Mouse (Mus musculus): Measurements from ENCODE around the gene B4galnt3. TPM values are rescaled to one million over a fixed set of nuclear protein-coding genes. Genes with fewer than 3 reads are reported as not detected.

The B4galnt3 gene
- polyA plus RNA-seq, 1 experiment from 2014 or later: 0.31 TPM

- Histone ChIP-seq H3K9ac (0 out of 2 replicates have a peak overlapping the region, but pooled peaks have one; percentile 21), H3K27ac (replicated peaks) (peak overlapping the region; percentile 55), H3K9me3 (no peaks in the 10 kb centered on the region), H3K4me2 (no peak overlapping the region), H3K4me1 (peaks cover 59% of the 10 kb centered on the region), H3K27me3 (replicated peaks) (no peaks in the 10 kb centered on the region), H3K36me3 (no peaks in the 10 kb centered on the region), H3K4me3 (no peak overlapping the region)
- WGBS: 47% methylated on average over 7 of the region's 7 CpGs
- ATAC-seq (ENCODE audit: extremely low read depth, insufficient number of reproducible peaks, low FRiP score, low TSS enrichment): no peak
Observed at GRCm38 (mm10) chr6:120185756-120186155, 108.6 kb downstream of the B4galnt3 start.

GRCm38 (mm10) chr6:120185012-120185730 lies 109.2 kb downstream of the B4galnt3 start:
- no peak for ATAC-seq (ENCODE audit: extremely low read depth, insufficient number of reproducible peaks, low FRiP score, low TSS enrichment)
- H3K27ac ChIP-seq (replicated peaks): peak overlapping the region; percentile 55
- H3K4me1 ChIP-seq: peaks cover 59% of the 10 kb centered on the region
- H3K9ac ChIP-seq: 0 out of 2 replicates have a peak overlapping the region, but pooled peaks have one; percentile 21
- no peaks in the 10 kb centered on the region for H3K27me3 ChIP-seq (replicated peaks)
- 83% methylated on average over 12 of the region's 12 CpGs for WGBS
- no peak overlapping the region for H3K4me3 ChIP-seq
- H3K4me2 ChIP-seq: no peak overlapping the region
- no peaks in the 10 kb centered on the region for H3K9me3 ChIP-seq
- H3K36me3 ChIP-seq: no peaks in the 10 kb centered on the region

- no peak for ATAC-seq (ENCODE audit: extremely low read depth, insufficient number of reproducible peaks, low FRiP score, low TSS enrichment)
- H3K4me2 ChIP-seq: no peak overlapping the region
- 67% methylated on average over 4 of the region's 4 CpGs for WGBS
- H3K9me3 ChIP-seq: no peaks in the 10 kb centered on the region
- H3K4me3 ChIP-seq: no peak overlapping the region
- H3K27me3 ChIP-seq (replicated peaks): no peaks in the 10 kb centered on the region
- H3K9ac ChIP-seq: no peak overlapping the region
- H3K27ac ChIP-seq (replicated peaks): peak overlapping the region; percentile 20; the same call in 1 of the 2 replicates
- no peaks in the 10 kb centered on the region for H3K36me3 ChIP-seq
- H3K4me1 ChIP-seq: peaks cover 67% of the 10 kb centered on the region
Observed at GRCm38 (mm10) chr6:120183771-120184170, 110.6 kb downstream of the B4galnt3 start.

- peaks cover 58% of the 10 kb centered on the region for H3K4me1 ChIP-seq
- WGBS: 49% methylated on average over 5 of the region's 5 CpGs
- H3K4me3 ChIP-seq: no peak overlapping the region
- H3K27ac ChIP-seq (replicated peaks): peak overlapping the region; percentile 41; the same call in 1 of the 2 replicates
- H3K27me3 ChIP-seq (replicated peaks): no peaks in the 10 kb centered on the region
- H3K36me3 ChIP-seq: no peaks in the 10 kb centered on the region
- H3K9ac ChIP-seq: no peak overlapping the region
- peak; percentile 45; the same call in 1 of the 2 replicates for ATAC-seq (ENCODE audit: extremely low read depth, insufficient number of reproducible peaks, low FRiP score, low TSS enrichment)
- H3K4me2 ChIP-seq: no peak overlapping the region
- H3K9me3 ChIP-seq: no peaks in the 10 kb centered on the region
Observed at GRCm38 (mm10) chr6:120182160-120182559, 112.2 kb downstream of the B4galnt3 start.

GRCm38 (mm10) chr6:120180492-120180891 lies 113.9 kb downstream of the B4galnt3 start:
- Histone ChIP-seq H3K9ac (no peak overlapping the region), H3K27me3 (replicated peaks) (no peaks in the 10 kb centered on the region), H3K27ac (replicated peaks) (peak overlapping the region; percentile 25), H3K4me3 (no peak overlapping the region), H3K4me2 (no peak overlapping the region), H3K9me3 (no peaks in the 10 kb centered on the region), H3K36me3 (no peaks in the 10 kb centered on the region), H3K4me1 (peaks cover 55% of the 10 kb centered on the region)
- no peak for ATAC-seq (ENCODE audit: extremely low read depth, insufficient number of reproducible peaks, low FRiP score, low TSS enrichment)
- WGBS: 75% methylated on average over 4 of the region's 4 CpGs

- peaks cover 60% of the 10 kb centered on the region for H3K4me1 ChIP-seq
Observed at GRCm38 (mm10) chr6:120179756-120180206, 114.6 kb downstream of the B4galnt3 start.

GRCm38 (mm10) chr6:120179044-120179755 lies 115.2 kb downstream of the B4galnt3 start:
- H3K4me3 ChIP-seq: no peak overlapping the region
- peaks cover 66% of the 10 kb centered on the region for H3K4me1 ChIP-seq
- H3K4me2 ChIP-seq: no peak overlapping the region
- no peaks in the 10 kb centered on the region for H3K36me3 ChIP-seq
- peak overlapping the region; percentile 25 for H3K27ac ChIP-seq (replicated peaks)
- ATAC-seq (ENCODE audit: extremely low read depth, insufficient number of reproducible peaks, low FRiP score, low TSS enrichment): no peak
- no peaks in the 10 kb centered on the region for H3K27me3 ChIP-seq (replicated peaks)
- 81% methylated on average over 6 of the region's 6 CpGs for WGBS
- H3K9ac ChIP-seq: no peak overlapping the region
- H3K9me3 ChIP-seq: no peaks in the 10 kb centered on the region

More at GRCm38 (mm10) chr6:120179756-120180206, 114.6 kb downstream of the B4galnt3 start:
- 41% methylated on average over 7 of the region's 8 CpGs for WGBS
- Histone ChIP-seq H3K4me2 (no peak overlapping the region), H3K27ac (replicated peaks) (peak overlapping the region; percentile 25), H3K9me3 (no peaks in the 10 kb centered on the region), H3K27me3 (replicated peaks) (no peaks in the 10 kb centered on the region), H3K36me3 (no peaks in the 10 kb centered on the region), H3K9ac (no peak overlapping the region), H3K4me3 (no peak overlapping the region)
- no peak for ATAC-seq (ENCODE audit: extremely low read depth, insufficient number of reproducible peaks, low FRiP score, low TSS enrichment)

- ATAC-seq (ENCODE audit: extremely low read depth, insufficient number of reproducible peaks, low FRiP score, low TSS enrichment): no peak
- Histone ChIP-seq H3K9me3 (no peaks in the 10 kb centered on the region), H3K36me3 (no peaks in the 10 kb centered on the region), H3K27ac (replicated peaks) (peak overlapping the region; percentile 94), H3K4me2 (peak overlapping the region; percentile 28; the same call in 1 of the 2 replicates), H3K9ac (no peak overlapping the region), H3K4me1 (peaks cover 66% of the 10 kb centered on the region), H3K27me3 (replicated peaks) (no peaks in the 10 kb centered on the region), H3K4me3 (no peak overlapping the region)
- 86% methylated on average over 4 of the region's 4 CpGs for WGBS
Observed at GRCm38 (mm10) chr6:120175650-120176049, 118.7 kb downstream of the B4galnt3 start.

GRCm38 (mm10) chr6:120174602-120175115 lies 119.7 kb downstream of the B4galnt3 start:
- WGBS: 12% methylated on average over 7 of the region's 7 CpGs
- H3K4me2 ChIP-seq: peak overlapping the region; percentile 28; the same call in 1 of the 2 replicates
- H3K36me3 ChIP-seq: no peaks in the 10 kb centered on the region
- 0 out of 2 replicates have a peak overlapping the region, but pooled peaks have one; percentile 29 for H3K9ac ChIP-seq
- no peaks in the 10 kb centered on the region for H3K27me3 ChIP-seq (replicated peaks)
- ATAC-seq (ENCODE audit: extremely low read depth, insufficient number of reproducible peaks, low FRiP score, low TSS enrichment): peak; percentile 88
- H3K9me3 ChIP-seq: no peaks in the 10 kb centered on the region
- H3K4me3 ChIP-seq: no peak overlapping the region
- H3K27ac ChIP-seq (replicated peaks): peak overlapping the region; percentile 94
- H3K4me1 ChIP-seq: peaks cover 56% of the 10 kb centered on the region

GRCm38 (mm10) chr6:120174028-120174601 lies 120.2 kb downstream of the B4galnt3 start:
- H3K36me3 ChIP-seq: no peaks in the 10 kb centered on the region
- peak overlapping the region; percentile 28 for H3K4me2 ChIP-seq
- H3K27ac ChIP-seq (replicated peaks): peak overlapping the region; percentile 94
- no peaks in the 10 kb centered on the region for H3K9me3 ChIP-seq
- H3K27me3 ChIP-seq (replicated peaks): no peaks in the 10 kb centered on the region
- no peak overlapping the region for H3K4me3 ChIP-seq
- peaks cover 51% of the 10 kb centered on the region for H3K4me1 ChIP-seq
- no peak for ATAC-seq (ENCODE audit: extremely low read depth, insufficient number of reproducible peaks, low FRiP score, low TSS enrichment)
- H3K9ac ChIP-seq: peak overlapping the region; percentile 29
- WGBS: 55% methylated on average over 6 of the region's 6 CpGs

All from heart, embryonic 13.5 days (tissue).